ENCODE assay signal across 12 mouse cellular contexts in genomic region chr15:93084967-93085617, GRCm38 (mm10).
DNase-seq lines count a peak whose midpoint lies in the region; ATAC-seq and TF ChIP-seq lines count a peak whose summit lies in the region.
"Had no signal": no experiment of that assay in that cellular context is flagged by ENCODE, and none has a peak within 500 bp of the region (broad histone marks: within the 10 kb centered on the region; RNA-seq: fewer than 3 reads in every experiment).

No protein-coding gene starts in this region.

- 0 out of 2 replicates have a peak, but pooled peaks have one; percentile 9 for TF ChIP-seq CTCF in lung, embryonic 14.5 days (IDR thresholded peaks at IDR 0.05; ENCODE audit: low read depth)

- WGBS in lung, embryonic 14.5 days = 40% methylated on average over 14 of the region's 14 CpGs
- 38% methylated on average over 14 of the region's 14 CpGs for WGBS in hindbrain, embryonic 15.5 days
- 33% methylated on average over 14 of the region's 14 CpGs for WGBS in limb, embryonic 12.5 days
- 54% methylated on average over 14 of the region's 14 CpGs for WGBS in heart, embryonic 11.5 days (ENCODE audit: insufficient replicate concordance)

- H3K4me1 ChIP-seq in lung, embryonic 14.5 days (ENCODE audit: insufficient read depth) = no peaks in the 10 kb centered on the region
- 0 out of 2 replicates have a peak, but pooled peaks cover 5% of the 10 kb centered on the region for H3K4me1 ChIP-seq in hindbrain, embryonic 15.5 days (replicated peaks)
- peaks cover 24% of the 10 kb centered on the region for H3K4me1 ChIP-seq in limb, embryonic 12.5 days (replicated peaks)
- no peaks in the 10 kb centered on the region for H3K4me1 ChIP-seq in heart, embryonic 11.5 days (ENCODE audit: control insufficient read depth, insufficient read depth, low read length)
- H3K4me1 ChIP-seq: heart, embryonic 15.5 days had no signal

- no peak overlapping the region for H3K27ac ChIP-seq in lung, embryonic 14.5 days (ENCODE audit: low read depth)
- H3K27ac ChIP-seq in hindbrain, embryonic 15.5 days (replicated peaks) = no peak overlapping the region
- peak overlapping the region; percentile 66 for H3K27ac ChIP-seq in limb, embryonic 12.5 days
- no peak overlapping the region for H3K27ac ChIP-seq in heart, embryonic 11.5 days (ENCODE audit: low read depth, low read length)
- H3K27ac ChIP-seq: heart, embryonic 15.5 days had no signal

- H3K9me3 ChIP-seq in lung, embryonic 14.5 days (ENCODE audit: low read depth, low read length) = no peaks in the 10 kb centered on the region
- no peaks in the 10 kb centered on the region for H3K9me3 ChIP-seq in hindbrain, embryonic 15.5 days
- no peaks in the 10 kb centered on the region for H3K9me3 ChIP-seq in limb, embryonic 12.5 days
- no peaks in the 10 kb centered on the region for H3K9me3 ChIP-seq in heart, embryonic 11.5 days (replicated peaks; ENCODE audit: control insufficient read depth, low read length)
- H3K9me3 ChIP-seq: heart, embryonic 15.5 days had no signal

- no peaks in the 10 kb centered on the region for H3K36me3 ChIP-seq in lung, embryonic 14.5 days (ENCODE audit: insufficient read depth)
- no peaks in the 10 kb centered on the region for H3K36me3 ChIP-seq in hindbrain, embryonic 15.5 days
- no peaks in the 10 kb centered on the region for H3K36me3 ChIP-seq in limb, embryonic 12.5 days
- no peaks in the 10 kb centered on the region for H3K36me3 ChIP-seq in heart, embryonic 11.5 days (ENCODE audit: control insufficient read depth, insufficient read depth, low read length)
- H3K36me3 ChIP-seq: heart, embryonic 15.5 days had no signal

- H3K4me3 ChIP-seq in lung, embryonic 14.5 days (ENCODE audit: low read depth, low read length) = no peak overlapping the region
- H3K4me3 ChIP-seq in hindbrain, embryonic 15.5 days = no peak overlapping the region
- no peak overlapping the region for H3K4me3 ChIP-seq in limb, embryonic 12.5 days (replicated peaks)
- no peak overlapping the region for H3K4me3 ChIP-seq in heart, embryonic 11.5 days (ENCODE audit: low read depth, low read length)
- H3K4me3 ChIP-seq: heart, embryonic 15.5 days had no signal

- H3K27me3 ChIP-seq in lung, embryonic 14.5 days (ENCODE audit: insufficient read depth, low read length) = no peaks in the 10 kb centered on the region
- H3K27me3 ChIP-seq in hindbrain, embryonic 15.5 days = no peaks in the 10 kb centered on the region
- H3K27me3 ChIP-seq in limb, embryonic 12.5 days = no peaks in the 10 kb centered on the region
- H3K27me3 ChIP-seq in heart, embryonic 11.5 days (ENCODE audit: control insufficient read depth, insufficient read depth, low read length) = no peaks in the 10 kb centered on the region
- H3K27me3 ChIP-seq: heart, embryonic 15.5 days had no signal

- no peak for ATAC-seq in lung, embryonic 14.5 days (ENCODE audit: insufficient read depth)
- peak; percentile 65 for ATAC-seq in hindbrain, embryonic 15.5 days (ENCODE audit: low FRiP score, low read depth)
- peak; percentile 78 for ATAC-seq in limb, embryonic 12.5 days (ENCODE audit: insufficient number of reproducible peaks, insufficient read depth, low FRiP score, low TSS enrichment, low read depth)
- no peak for ATAC-seq in heart, embryonic 11.5 days (replicated peaks; ENCODE audit: insufficient number of reproducible peaks, low FRiP score, low TSS enrichment)
- no peak for ATAC-seq in erythroid progenitor cell, adult 5-6 weeks (replicated peaks; ENCODE audit: low FRiP score, poor library complexity, severe bottlenecking)

- H3K9ac ChIP-seq in lung, embryonic 14.5 days = no peak overlapping the region
- H3K9ac ChIP-seq in hindbrain, embryonic 15.5 days = no peak overlapping the region
- H3K9ac ChIP-seq in limb, embryonic 12.5 days (replicated peaks) = no peak overlapping the region
- no peak overlapping the region for H3K9ac ChIP-seq in heart, embryonic 11.5 days (ENCODE audit: low read depth, low read length)
- H3K9ac ChIP-seq: heart, embryonic 15.5 days had no signal

- H3K4me2 ChIP-seq in lung, embryonic 14.5 days = no peak overlapping the region
- no peak overlapping the region for H3K4me2 ChIP-seq in hindbrain, embryonic 15.5 days
- no peak overlapping the region for H3K4me2 ChIP-seq in limb, embryonic 12.5 days
- no peak overlapping the region for H3K4me2 ChIP-seq in heart, embryonic 11.5 days
- H3K4me2 ChIP-seq: heart, embryonic 15.5 days had no signal

- no peak for DNase-seq in lung, embryonic 14.5 days
- no peak for DNase-seq in lung, postnatal 36 days
- DNase-seq in right cerebral cortex, postnatal 36 days (ENCODE audit: low spot score in 2 of 2) = peak; percentile 1 to 12
- DNase-seq in adrenal gland, postnatal 25 days = no peak
- DNase-seq: embryo, embryonic 11 days; lung, postnatal 14 days; thymus, adult 2 months had no signal

Comparison
In these comparisons a context has a peak if more than half of its experiments do, and no peak if none do; other contexts are left out.
1. ATAC-seq: peak in hindbrain, embryonic 15.5 days (single experiment) and limb, embryonic 12.5 days (single experiment); none in lung, embryonic 14.5 days (single experiment), heart, embryonic 11.5 days (single experiment) and erythroid progenitor cell, adult 5-6 weeks (single experiment).
2. DNase-seq: peak in right cerebral cortex, postnatal 36 days (2 of 2); none in lung, embryonic 14.5 days (single experiment), lung, postnatal 36 days (single experiment) and adrenal gland, postnatal 25 days (single experiment).